Mouse (Mus musculus) forebrain, embryonic 12.5 days (tissue): ENCODE results near the gene Olfr211. TPM values are rescaled to one million over a fixed set of nuclear protein-coding genes. Genes with fewer than 3 reads are reported as not detected.
"Not testable (repeated sequence)": the region's sequence is repeated elsewhere in the genome, so short reads cannot be mapped to it uniquely, and the experiment has no call there.

Experiments used
- ATAC-seq: fragments of 200-750 bp; cut with Nextera tagmentation; 2 replicates; pipeline ENCODE4 v1.8.0; 2017; ENCODE audit warnings: moderate TSS enrichment; ENCODE audit not compliant: low FRiP score
- H3K27ac ChIP-seq: fragments of 300-500 bp; sonication (generic); 2 replicates; pipeline ENCODE4 v1.5.1; 2016; ENCODE audit warnings: mild to moderate bottlenecking
- H3K27me3 ChIP-seq: fragments of 300-500 bp; sonication (generic); 2 replicates; pipeline ENCODE4 v1.6.1; 2016; ENCODE audit warnings: mild to moderate bottlenecking
- H3K36me3 ChIP-seq: fragments of 300-500 bp; sonication (generic); replicated peaks from 2 replicates; pipeline ENCODE4 v1.6.1; 2016; ENCODE audit warnings: mild to moderate bottlenecking
- H3K4me1 ChIP-seq: fragments of 300-500 bp; sonication (generic); 2 replicates; pipeline ENCODE4 v1.6.1; 2016
- H3K4me2 ChIP-seq: fragments of 300-500 bp; sonication (generic); 2 replicates; pipeline ENCODE4 v1.6.1; 2016; ENCODE audit warnings: mild to moderate bottlenecking, moderate library complexity
- H3K4me3 ChIP-seq: fragments of 300-500 bp; sonication (generic); replicated peaks from 2 replicates; pipeline ENCODE4 v1.5.1; 2016; ENCODE audit warnings: mild to moderate bottlenecking
- H3K9ac ChIP-seq: fragments of 300-500 bp; sonication (generic); 2 replicates; pipeline ENCODE4 v1.6.1; 2016; ENCODE audit warnings: mild to moderate bottlenecking
- H3K9me3 ChIP-seq: fragments of 300-500 bp; sonication (generic); 2 replicates; pipeline ENCODE4 v1.6.1; 2016
- WGBS: fragments of 180-500 bp; shearing (Covaris S2); methylation state at CpG from one replicate; pipeline ENCODE4 v1.1.7; 2016; 5-methylcytosine and 5-hydroxymethylcytosine counted together
- polyA plus RNA-seq: library from polyadenylated mRNA; unstranded; fragments of >200 nt; fragmentation: Nextera tagmentation; extraction: Ambion mirVana; gene quantifications from 2 replicates; pipeline ENCODE4 v1.2.1, GENCODE M21; 2016

Gene Olfr211
- polyA plus RNA-seq, 1 experiment from 2014 or later: not detected

- Histone ChIP-seq H3K36me3 (no peaks in the 10 kb centered on the region), H3K9me3 (no peaks in the 10 kb centered on the region), H3K27me3 (no peaks in the 10 kb centered on the region), H3K4me3 (no peak overlapping the region), H3K4me1 (no peaks in the 10 kb centered on the region), H3K27ac (no peak overlapping the region), H3K4me2 (no peak overlapping the region), H3K9ac (no peak overlapping the region)
- 90% methylated on average over 1 of the region's 1 CpGs for WGBS
- no peak for ATAC-seq
Observed at GRCm38 (mm10) chr6:116495960-116496359, 7.1 kb downstream of the Olfr211 start.

- H3K4me2 ChIP-seq, H3K27ac ChIP-seq, H3K27me3 ChIP-seq, H3K9ac ChIP-seq, H3K4me3 ChIP-seq, ATAC-seq, H3K4me1 ChIP-seq, H3K36me3 ChIP-seq: not testable (repeated sequence)
- WGBS: 92% methylated on average over 20 of the region's 20 CpGs
- H3K9me3 ChIP-seq: peaks cover 13% of the 10 kb centered on the region
Observed at GRCm38 (mm10) chr6:116506302-116507003, 17.6 kb downstream of the Olfr211 start, which contains the start of gene Olfr212. Olfr212 (plus strand) TSS chr6:116506516.

- ATAC-seq: no peak
- no peak overlapping the region for H3K4me3 ChIP-seq
- H3K9ac ChIP-seq: no peak overlapping the region
- no peak overlapping the region for H3K27ac ChIP-seq
- H3K27me3 ChIP-seq: no peaks in the 10 kb centered on the region
- no peaks in the 10 kb centered on the region for H3K4me1 ChIP-seq
- no peak overlapping the region for H3K4me2 ChIP-seq
- H3K9me3 ChIP-seq: no peaks in the 10 kb centered on the region
- no peaks in the 10 kb centered on the region for H3K36me3 ChIP-seq
Observed at GRCm38 (mm10) chr6:116514832-116515231, 25.9 kb downstream of the Olfr211 start.

GRCm38 (mm10) chr6:116538156-116538555, 49.3 kb downstream of the Olfr211 start, which contains the start of gene Olfr213:
Olfr213 (plus strand) TSS chr6:116538456.
- H3K27me3 ChIP-seq: no peaks in the 10 kb centered on the region
- H3K4me1 ChIP-seq: no peaks in the 10 kb centered on the region
- H3K4me2 ChIP-seq: no peak within 1 kb of the TSS
- no peak for ATAC-seq
- H3K9ac ChIP-seq: no peak within 1 kb of the TSS
- no peaks in the 10 kb centered on the region for H3K36me3 ChIP-seq
- 76% methylated on average over 1 of the region's 1 CpGs for WGBS
- H3K4me3 ChIP-seq: no peak within 1 kb of the TSS
- no peaks in the 10 kb centered on the region for H3K9me3 ChIP-seq
- H3K27ac ChIP-seq: no peak within 1 kb of the TSS

- Histone ChIP-seq H3K27me3 (no peaks in the 10 kb centered on the region), H3K4me2 (no peak overlapping the region), H3K36me3 (no peaks in the 10 kb centered on the region), H3K9me3 (no peaks in the 10 kb centered on the region), H3K4me3 (no peak overlapping the region), H3K9ac (no peak overlapping the region), H3K4me1 (no peaks in the 10 kb centered on the region), H3K27ac (no peak overlapping the region)
- ATAC-seq: no peak
- 88% methylated on average over 2 of the region's 2 CpGs for WGBS
Observed at GRCm38 (mm10) chr6:116542500-116542899, 53.6 kb downstream of the Olfr211 start.

Other genes starting within 250 kb of the Olfr211 start
- 10.7 and 12.1 TPM in 2 replicates for gene Zfand4, start 224.9 kb upstream of the Olfr211 start, polyA plus RNA-seq
- 52.2 and 54.7 TPM in 2 replicates for gene March8, start 151.1 kb upstream of the Olfr211 start, polyA plus RNA-seq
- 0.29 and 0.53 TPM in 2 replicates for gene Alox5, start 27.9 kb upstream of the Olfr211 start, polyA plus RNA-seq
- not detected in 2 replicates for gene Olfr212, start 17.4 kb downstream of the Olfr211 start, polyA plus RNA-seq
- gene Olfr213, start 49.4 kb downstream of the Olfr211 start, polyA plus RNA-seq: not detected in 2 replicates
- gene Gm5580, start 62.0 kb downstream of the Olfr211 start, polyA plus RNA-seq: 0.28 and 0.68 TPM in 2 replicates
- gene Olfr214, start 65.1 kb downstream of the Olfr211 start, polyA plus RNA-seq: not detected in 2 replicates
- not detected in 2 replicates for gene Olfr215, start 95.1 kb downstream of the Olfr211 start, polyA plus RNA-seq
- gene Zfp422, start 139.9 kb downstream of the Olfr211 start, polyA plus RNA-seq: 316 and 342 TPM in 2 replicates
- gene Depp1, start 161.5 kb downstream of the Olfr211 start, polyA plus RNA-seq: 4.2 and 4.8 TPM in 2 replicates
- gene Rassf4, start 184.9 kb downstream of the Olfr211 start, polyA plus RNA-seq: 17.1 and 19.9 TPM in 2 replicates
- 0.11 and 0.14 TPM in 2 replicates for gene Tmem72, start 227.8 kb downstream of the Olfr211 start, polyA plus RNA-seq